Mouse (Mus musculus): Measurements from ENCODE around the gene Loxl3. TPM values are rescaled to one million over a fixed set of nuclear protein-coding genes. Genes with fewer than 3 reads are reported as not detected.
A peak's percentile ranks its signal among the peaks of the same experiment; 100 is the strongest.

Gene Loxl3
- total RNA-seq, 4 experiments from 2014 or later: 0.97 to 1.5 (median 1.3) TPM

- DNase-seq (ENCODE audit: low spot score in 2 of 2): no peak
These were observed 52.4 kb downstream of the Loxl3 start, which contains the start of gene Lbx2 for GRCm38 (mm10) chr6:83086121-83087035. Lbx2 (plus strand) TSS chr6:83086367.

GRCm38 (mm10) chr6:83087205-83087925, 53.4 kb downstream of the Loxl3 start:
- DNase-seq (ENCODE audit: low spot score in 2 of 2): peak in 1 of 2 experiments; percentile 51

- DNase-seq (ENCODE audit: low spot score in 2 of 2): no peak
These were observed 53.9 kb downstream of the Loxl3 start for GRCm38 (mm10) chr6:83087926-83088260.

GRCm38 (mm10) chr6:83092416-83093127, 58.6 kb downstream of the Loxl3 start:
- no peak for DNase-seq (ENCODE audit: low spot score in 2 of 2)

- DNase-seq (ENCODE audit: low spot score in 2 of 2): no peak
These were observed 62.0 kb downstream of the Loxl3 start for GRCm38 (mm10) chr6:83095968-83096367.

GRCm38 (mm10) chr6:83098411-83098810, 64.4 kb downstream of the Loxl3 start:
- no peak for DNase-seq (ENCODE audit: low spot score in 2 of 2)

- DNase-seq (ENCODE audit: low spot score in 2 of 2): peak; percentile 84 to 87
These were observed 67.3 kb downstream of the Loxl3 start, which contains the start of the genes Ccdc142 and Gm42688 for GRCm38 (mm10) chr6:83101316-83101687. Ccdc142 (plus strand) TSS chr6:83101601. Gm42688 (plus strand) TSS chr6:83101617.

- DNase-seq (ENCODE audit: low spot score in 2 of 2): peak in 1 of 2 experiments; percentile 36
These were observed 67.9 kb downstream of the Loxl3 start for GRCm38 (mm10) chr6:83101688-83102556.

Small RNAs within 50 kb of the gene (microRNA-seq; reads per million reads assigned to microRNA genes)
- gene Mir3470a: not detected
- not detected for gene Mir7040

Other genes with a start within 250 kb of the Loxl3 start
- under 1 TPM in 1 of 4 experiments, not detected in 3; 0.61 TPM for gene Sema4f, start 94.4 kb upstream of the Loxl3 start, total RNA-seq (2022)
- not detected for gene M1ap, start 87.3 kb upstream of the Loxl3 start, total RNA-seq (2022)
- gene Dok1, start 702 bp upstream of the Loxl3 start, total RNA-seq (2022): 1 to 10 TPM in 3 of 4 experiments, under 1 TPM in 1; 0.56 to 1.2 (median 1.1) TPM
- 100 to 1,000 TPM in 2 of 4 experiments, 10 to 100 TPM in 2; 91.1 to 109 (median 102) TPM for gene Aup1, start 20.3 kb downstream of the Loxl3 start, total RNA-seq (2022)
- gene Htra2, start 21.1 kb downstream of the Loxl3 start, total RNA-seq (2022): 10 to 100 TPM; 16.6 to 16.9 (median 16.7) TPM
- under 1 TPM; 0.24 to 0.52 (median 0.33) TPM for gene Dqx1, start 23.7 kb downstream of the Loxl3 start, total RNA-seq (2022)
- not detected for gene Tlx2, start 36.1 kb downstream of the Loxl3 start, total RNA-seq (2022)
- gene Pcgf1, start 43.7 kb downstream of the Loxl3 start, total RNA-seq (2022): 1 to 10 TPM; 6.2 to 9.4 (median 7.5) TPM
- gene Lbx2, start 52.2 kb downstream of the Loxl3 start, total RNA-seq (2022): under 1 TPM in 2 of 4 experiments, not detected in 2; 0.63 to 0.94 TPM
- 1 to 10 TPM in 3 of 4 experiments, not detected in 1; 1.1 to 2.3 (median 1.3) TPM for gene Ccdc142, start 67.4 kb downstream of the Loxl3 start, total RNA-seq (2022)
- gene Gm42688, start 67.4 kb downstream of the Loxl3 start, total RNA-seq (2022): under 1 TPM; 0.60 to 0.99 (median 0.82) TPM
- gene Mrpl53, start 74.9 kb downstream of the Loxl3 start, total RNA-seq (2022): 100 to 1,000 TPM; 102 to 112 (median 107) TPM
- 1 to 10 TPM; 5.3 to 5.9 (median 5.5) TPM for gene Mogs, start 81.3 kb downstream of the Loxl3 start, total RNA-seq (2022)
- 10 to 100 TPM; 39.1 to 50.7 (median 45.1) TPM for gene Wbp1, start 87.4 kb downstream of the Loxl3 start, total RNA-seq (2022)
- 10 to 100 TPM; 14.3 to 18.2 (median 16.2) TPM for gene Ino80b, start 91.3 kb downstream of the Loxl3 start, total RNA-seq (2022)
- 10 to 100 TPM in 3 of 4 experiments, 1 to 10 TPM in 1; 9.0 to 12.2 (median 10.9) TPM for gene Rtkn, start 101.3 kb downstream of the Loxl3 start, total RNA-seq (2022)
- 1 to 10 TPM in 3 of 4 experiments, under 1 TPM in 1; 0.87 to 2.3 (median 1.1) TPM for gene Wdr54, start 122.2 kb downstream of the Loxl3 start, total RNA-seq (2022)
- gene 1700003E16Rik, start 122.2 kb downstream of the Loxl3 start, total RNA-seq (2022): under 1 TPM in 2 of 4 experiments, not detected in 2; 0.13 to 0.15 TPM
- 100 to 1,000 TPM; 117 to 131 (median 127) TPM for gene Dctn1, start 131.7 kb downstream of the Loxl3 start, total RNA-seq (2022)
- gene Slc4a5, start 185.7 kb downstream of the Loxl3 start, total RNA-seq (2022): not detected

Data from gastrocnemius, adult 8-10 months (tissue).